Mouse (Mus musculus): ENCODE measurements at regions not wholly inside any gene's neighbourhood (a gene's known extent, or its start where the extent isn't known, plus 50 kb on each side); places are given as distances from the start of the nearest gene placed in this dataset.

DNA sequence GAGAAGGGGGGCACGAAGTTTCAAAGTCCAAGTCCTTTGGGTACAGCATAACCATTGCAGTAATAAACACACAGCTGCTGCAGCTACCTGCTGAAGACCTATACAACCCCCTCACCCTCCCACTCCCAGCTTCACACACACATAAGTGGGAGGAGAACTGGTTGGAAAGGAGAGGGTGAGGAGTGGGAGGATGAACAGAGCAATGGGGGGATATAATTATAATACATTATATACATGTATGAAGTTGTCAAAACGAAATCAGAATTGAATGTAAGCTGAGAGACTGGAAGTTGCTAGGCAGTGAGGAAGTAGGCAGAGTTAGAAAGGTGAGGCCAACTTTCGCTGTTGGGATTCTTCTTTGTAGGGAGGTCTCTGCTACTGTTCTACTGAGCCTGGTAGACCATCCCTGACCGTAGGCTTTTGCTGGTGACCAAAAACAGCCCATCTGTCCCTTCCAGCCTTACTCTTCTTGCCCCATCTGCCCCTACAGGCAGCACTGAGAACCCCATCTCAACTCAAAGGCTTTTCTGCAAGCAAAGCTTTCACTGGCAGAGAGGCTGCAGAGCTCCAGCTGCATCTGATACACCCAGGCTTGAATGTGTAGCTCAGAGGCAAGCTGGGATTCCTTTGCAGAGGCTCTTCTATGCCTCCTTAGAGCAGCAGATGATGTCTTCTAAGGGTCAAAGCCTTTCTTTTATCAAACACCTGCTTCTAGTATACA, 146.3 kb downstream of the Otor start:
- TF ChIP-seq CTCF (IDR thresholded peaks at IDR 0.05) (no peak), EP300 (IDR thresholded peaks at IDR 0.05) (no peak)
